Mouse (Mus musculus) forebrain, embryonic 11.5 days (tissue): ENCODE data around the gene Ptges2. TPM values are rescaled to one million over a fixed set of nuclear protein-coding genes. Genes with fewer than 3 reads are reported as not detected.

ENCODE experiments used
- ATAC-seq: fragments of 200-750 bp; cut with Nextera tagmentation; replicated peaks from 2 replicates; pipeline ENCODE4 v1.8.0; 2017; ENCODE audit warnings: moderate TSS enrichment; ENCODE audit not compliant: low FRiP score
- DNase-seq: peaks from one replicate; pipeline ENCODE4 v3.0.0-alpha.2; 2017; ENCODE audit warnings: low spot score
- H3K27ac ChIP-seq: fragments of 300-500 bp; sonication (generic); 2 replicates; pipeline ENCODE4 v1.5.1; 2014; ENCODE audit warnings: low read depth, low read length
- H3K27me3 ChIP-seq: fragments of 300-500 bp; sonication (generic); 2 replicates; pipeline ENCODE4 v1.6.1; 2014; ENCODE audit warnings: mild to moderate bottlenecking, low read length, mixed read lengths; ENCODE audit not compliant: control insufficient read depth, insufficient read depth
- H3K36me3 ChIP-seq: fragments of 300-500 bp; sonication (generic); 2 replicates; pipeline ENCODE4 v1.6.1; 2014; ENCODE audit warnings: mild to moderate bottlenecking, low read length, moderate library complexity, mixed read lengths; ENCODE audit not compliant: control insufficient read depth, insufficient read depth
- H3K4me1 ChIP-seq: fragments of 300-500 bp; sonication (generic); replicated peaks from 2 replicates; pipeline ENCODE4 v1.6.1; 2014; ENCODE audit warnings: low read length, mixed read lengths; ENCODE audit not compliant: control insufficient read depth, insufficient read depth
- H3K4me2 ChIP-seq: fragments of 300-500 bp; sonication (generic); 2 replicates; pipeline ENCODE4 v1.6.1; 2014; ENCODE audit warnings: low read depth, mild to moderate bottlenecking, low read length, moderate library complexity, mixed read lengths; ENCODE audit not compliant: severe bottlenecking
- H3K4me3 ChIP-seq: fragments of 300-500 bp; sonication (generic); 2 replicates; pipeline ENCODE4 v1.5.1; 2014; ENCODE audit warnings: low read depth, low read length
- H3K9ac ChIP-seq: fragments of 300-500 bp; sonication (generic); 2 replicates; pipeline ENCODE4 v1.6.1; 2014; ENCODE audit warnings: low read length
- H3K9me3 ChIP-seq: fragments of 300-500 bp; sonication (generic); 2 replicates; pipeline ENCODE4 v1.6.1; 2016; ENCODE audit warnings: low read length, mixed read lengths; ENCODE audit not compliant: control insufficient read depth
- WGBS: fragments of 180-500 bp; shearing (Covaris S2); extraction: QIAGEN DNeasy Blood & Tissue Kit; methylation state at CpG from one replicate; pipeline ENCODE4 v1.1.7; 2014; 5-methylcytosine and 5-hydroxymethylcytosine counted together
- polyA plus RNA-seq: library from polyadenylated mRNA; unstranded; fragments of >200 nt; fragmentation: Nextera tagmentation; extraction: Ambion mirVana; gene quantifications from 2 replicates; pipeline ENCODE4 v1.2.1, GENCODE M21; 2014

Gene Ptges2
- polyA plus RNA-seq, 1 experiment from 2014 or later = 28.0 TPM

DNA sequence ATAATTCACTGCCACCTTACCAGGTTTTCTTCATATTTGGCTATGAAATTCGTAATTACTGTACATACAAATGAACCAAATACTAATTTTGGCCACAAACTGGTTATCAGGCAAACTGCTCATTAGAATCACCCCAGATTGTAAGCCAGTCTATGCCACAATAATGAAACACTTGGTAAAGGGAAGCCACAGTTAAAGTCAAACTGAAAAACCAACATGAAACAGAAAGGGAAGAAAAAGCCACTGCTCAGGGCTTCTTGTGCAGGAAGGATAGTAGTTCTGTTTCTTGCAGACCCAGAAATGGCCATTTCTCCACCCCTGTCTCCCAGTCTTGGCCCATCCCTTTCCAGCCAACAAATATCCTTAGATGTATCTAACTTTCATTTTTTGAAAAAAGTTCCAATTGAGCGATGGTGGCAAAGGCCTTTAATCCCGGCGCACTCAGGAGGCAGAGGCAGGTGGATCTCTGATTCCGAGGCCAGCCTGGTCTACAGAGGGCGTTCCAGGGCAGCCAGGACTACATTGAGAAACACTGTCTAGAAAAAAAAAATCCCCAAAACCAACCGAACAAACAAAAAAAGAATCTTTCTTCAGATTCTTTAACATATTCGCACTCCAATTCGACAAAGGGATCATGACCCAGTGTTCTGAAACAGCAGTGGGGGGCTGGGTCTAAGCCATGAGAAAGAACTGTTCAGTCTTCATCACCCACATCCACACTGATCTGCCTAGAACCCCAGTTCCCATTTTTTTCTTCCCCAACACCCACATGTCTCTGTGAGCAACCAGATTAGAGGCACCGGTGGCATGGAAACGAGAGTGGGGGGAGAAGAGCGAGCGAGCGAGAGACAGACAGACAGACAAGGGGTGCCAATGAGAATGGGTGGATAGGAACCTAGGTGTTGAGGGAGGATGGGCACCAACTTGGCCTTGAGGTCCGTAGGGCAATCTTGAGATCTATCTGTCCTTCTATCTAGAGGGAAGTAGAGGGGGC, 54.4 kb downstream of the Ptges2 start, which contains the start of gene Naif1:
TSS of gene Naif1 (plus strand) at position 697 of the 994 bp plus-strand sequence.
- peak within 1 kb of the TSS; percentile 82 for H3K9ac ChIP-seq
- H3K4me2 ChIP-seq = peak within 1 kb of the TSS; percentile 86
- no peaks in the 10 kb centered on the region for H3K36me3 ChIP-seq
- no peaks in the 10 kb centered on the region for H3K27me3 ChIP-seq
- peak within 1 kb of the TSS; percentile 77 for H3K4me3 ChIP-seq
- H3K4me1 ChIP-seq = peaks cover 5% of the 10 kb centered on the region; the same call in 1 of the 2 replicates
- H3K9me3 ChIP-seq = no peaks in the 10 kb centered on the region
- DNase-seq (no peak), ATAC-seq (no peak)
- 82% methylated on average over 15 of the region's 15 CpGs for WGBS
- H3K27ac ChIP-seq = peak within 1 kb of the TSS; percentile 96

DNA sequence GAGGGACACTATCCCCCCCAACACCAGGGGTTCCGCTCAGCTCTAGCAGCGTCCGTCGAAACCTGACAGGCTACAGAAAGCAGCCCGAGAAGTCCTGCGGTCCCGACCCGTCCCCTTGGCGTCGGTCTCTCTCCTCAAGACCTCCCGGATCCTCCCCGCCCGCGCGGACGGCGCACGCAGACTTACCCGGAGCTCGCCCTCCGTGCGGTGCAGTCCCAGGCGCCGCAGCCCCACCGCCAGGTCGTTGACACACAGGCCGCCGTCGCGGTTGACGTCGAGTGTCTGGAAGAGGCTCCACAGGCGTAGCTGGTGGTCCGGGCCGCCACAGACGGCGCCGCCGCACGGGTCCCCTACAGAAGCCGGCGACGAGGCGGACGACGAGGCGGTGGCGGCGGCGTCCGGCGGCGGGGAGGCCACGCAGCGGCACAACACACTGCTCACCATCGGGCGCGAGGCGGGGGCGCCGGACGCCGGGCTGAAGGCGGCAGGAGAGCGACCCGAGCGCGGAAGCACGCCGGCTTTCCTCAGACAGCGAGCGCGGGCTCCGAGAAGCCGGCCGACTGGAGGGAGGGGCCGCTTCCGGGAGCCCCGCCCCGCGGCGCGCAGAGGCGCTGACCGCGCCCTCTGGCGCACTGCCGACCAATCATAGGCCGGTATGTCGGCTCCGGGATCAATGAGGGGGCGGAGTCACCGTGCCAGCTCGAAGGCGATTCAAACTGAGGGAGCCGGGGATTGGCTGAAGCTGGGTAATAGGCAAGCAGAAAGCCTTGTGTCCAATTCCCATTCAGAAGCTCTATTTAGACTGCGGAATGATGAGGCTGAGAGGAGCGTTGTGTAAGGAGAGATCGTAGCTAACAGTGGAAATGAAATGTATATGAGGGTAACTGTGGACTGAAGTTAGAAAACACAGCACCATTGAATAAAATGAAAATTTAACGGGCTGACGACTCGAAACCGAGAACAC, 55.5 kb downstream of the Ptges2 start, which contains the start of gene Slc25a25:
TSS of gene Slc25a25 (minus strand) at position 565 of the 964 bp plus-strand sequence.
- H3K9ac ChIP-seq = peak within 1 kb of the TSS; percentile 82
- no peaks in the 10 kb centered on the region for H3K27me3 ChIP-seq
- H3K9me3 ChIP-seq = no peaks in the 10 kb centered on the region
- DNase-seq (peak; percentile 98), ATAC-seq (peak; percentile 94)
- peak within 1 kb of the TSS; percentile 96 for H3K27ac ChIP-seq
- H3K4me3 ChIP-seq = peak within 1 kb of the TSS; percentile 77
- peaks cover 5% of the 10 kb centered on the region; the same call in 1 of the 2 replicates for H3K4me1 ChIP-seq
- WGBS = under 1% methylated on average over 98 of the region's 103 CpGs
- no peaks in the 10 kb centered on the region for H3K36me3 ChIP-seq
- peak within 1 kb of the TSS; percentile 86 for H3K4me2 ChIP-seq

DNA sequence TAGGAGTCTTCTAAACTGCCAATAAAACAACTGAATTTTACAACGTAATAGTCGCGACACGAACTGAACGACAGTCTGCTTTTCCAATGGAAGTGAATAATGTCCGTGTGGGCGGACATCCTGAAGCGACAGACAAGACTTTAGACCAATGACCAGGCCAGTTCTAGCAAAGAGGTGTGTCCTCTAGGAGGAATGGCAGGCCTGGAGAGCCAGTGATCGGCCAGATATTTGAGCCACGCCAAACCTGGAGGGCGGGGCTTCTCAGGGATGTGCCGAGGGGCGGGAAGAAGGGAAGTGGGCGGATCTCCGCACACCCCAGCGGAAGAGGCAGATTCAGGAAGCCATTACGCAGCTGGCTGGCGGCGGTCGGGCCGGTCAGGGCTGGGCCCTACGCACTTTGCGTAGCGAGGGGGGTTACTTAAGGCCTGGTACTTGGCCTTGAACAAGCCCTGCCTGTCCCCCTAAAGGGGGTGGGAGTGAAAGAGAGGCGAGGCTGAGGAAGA, 56.2 kb downstream of the Ptges2 start:
- WGBS = 0% methylated on average over 25 of the region's 25 CpGs
- H3K27ac ChIP-seq = peak overlapping the region; percentile 96
- H3K36me3 ChIP-seq = no peaks in the 10 kb centered on the region
- ATAC-seq (peak; percentile 96), DNase-seq (peak; percentile 99)
- H3K4me1 ChIP-seq = peaks cover 5% of the 10 kb centered on the region; the same call in 1 of the 2 replicates
- peak overlapping the region; percentile 77 for H3K4me3 ChIP-seq
- peak overlapping the region; percentile 86 for H3K4me2 ChIP-seq
- peak overlapping the region; percentile 54 for H3K9ac ChIP-seq
- H3K27me3 ChIP-seq = no peaks in the 10 kb centered on the region
- no peaks in the 10 kb centered on the region for H3K9me3 ChIP-seq

DNA sequence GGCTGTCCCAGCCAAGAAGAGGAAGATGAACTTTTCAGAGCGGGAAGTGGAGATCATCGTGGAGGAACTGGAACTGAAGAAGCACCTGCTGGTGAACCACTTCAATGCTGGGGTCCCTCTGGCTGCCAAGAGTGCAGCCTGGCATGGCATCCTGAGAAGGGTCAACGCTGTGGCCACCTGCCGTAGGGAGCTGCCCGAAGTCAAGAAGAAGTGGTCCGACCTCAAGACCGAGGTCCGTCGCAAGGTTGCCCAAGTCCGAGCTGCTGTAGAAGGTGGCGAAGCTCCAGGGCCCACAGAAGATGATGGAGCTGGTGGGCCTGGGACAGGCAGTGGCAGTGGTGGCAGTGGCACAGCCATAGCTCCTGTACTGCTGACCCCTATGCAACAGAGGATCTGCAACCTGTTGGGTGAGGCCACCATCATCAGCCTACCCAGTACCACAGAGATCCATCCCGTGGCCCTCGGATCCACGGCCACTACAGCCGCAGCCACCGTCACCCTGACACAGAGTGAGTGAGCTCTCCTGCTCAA, 56.8 kb downstream of the Ptges2 start:
- Histone ChIP-seq H3K9ac (peak overlapping the region; percentile 48), H3K27ac (no peak overlapping the region), H3K4me2 (peak overlapping the region; percentile 42), H3K36me3 (no peaks in the 10 kb centered on the region), H3K4me3 (peak overlapping the region; percentile 15; the same call in 1 of the 2 replicates), H3K27me3 (no peaks in the 10 kb centered on the region), H3K9me3 (no peaks in the 10 kb centered on the region), H3K4me1 (peaks cover 5% of the 10 kb centered on the region; the same call in 1 of the 2 replicates)
- ATAC-seq (no peak), DNase-seq (peak; percentile 60)
- WGBS = 95% methylated on average over 16 of the region's 16 CpGs

DNA sequence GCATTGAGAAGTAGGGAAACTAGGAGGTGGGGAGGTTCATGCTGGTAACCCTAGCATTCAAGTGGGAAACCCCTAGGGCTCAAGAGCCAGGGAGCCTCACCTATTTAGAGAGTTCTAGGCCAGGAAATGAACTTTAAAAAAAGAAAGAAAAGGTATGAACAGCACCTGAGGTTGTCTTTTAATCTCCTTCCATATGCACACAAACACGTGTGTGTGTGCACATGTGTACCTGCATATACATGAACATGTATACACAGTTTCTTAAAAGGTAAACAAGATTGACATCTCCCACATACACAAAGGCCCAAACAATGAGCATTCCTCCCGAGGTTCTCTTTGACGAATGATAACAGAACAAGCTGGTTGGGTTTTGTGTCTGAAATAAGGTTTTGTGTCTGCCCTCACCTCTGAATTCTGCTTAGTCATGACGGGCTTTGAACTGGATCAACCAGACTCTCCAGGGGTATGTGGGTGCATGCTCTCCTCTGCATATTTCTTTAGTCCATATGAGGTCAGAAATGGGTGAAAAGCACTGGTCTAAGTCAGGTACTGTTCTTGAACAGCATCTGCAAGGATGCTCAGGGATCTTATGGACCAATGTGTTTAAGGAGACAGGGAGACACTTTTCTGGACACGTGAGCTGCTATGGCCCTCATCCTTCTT, 58.1 kb downstream of the Ptges2 start:
- Histone ChIP-seq H3K4me3 (no peak overlapping the region), H3K27me3 (no peaks in the 10 kb centered on the region), H3K27ac (no peak overlapping the region), H3K4me2 (no peak overlapping the region), H3K9me3 (no peaks in the 10 kb centered on the region), H3K36me3 (no peaks in the 10 kb centered on the region), H3K4me1 (peaks cover 5% of the 10 kb centered on the region; the same call in 1 of the 2 replicates), H3K9ac (no peak overlapping the region)
- DNase-seq (no peak), ATAC-seq (no peak)
- WGBS = 90% methylated on average over 5 of the region's 5 CpGs

DNA sequence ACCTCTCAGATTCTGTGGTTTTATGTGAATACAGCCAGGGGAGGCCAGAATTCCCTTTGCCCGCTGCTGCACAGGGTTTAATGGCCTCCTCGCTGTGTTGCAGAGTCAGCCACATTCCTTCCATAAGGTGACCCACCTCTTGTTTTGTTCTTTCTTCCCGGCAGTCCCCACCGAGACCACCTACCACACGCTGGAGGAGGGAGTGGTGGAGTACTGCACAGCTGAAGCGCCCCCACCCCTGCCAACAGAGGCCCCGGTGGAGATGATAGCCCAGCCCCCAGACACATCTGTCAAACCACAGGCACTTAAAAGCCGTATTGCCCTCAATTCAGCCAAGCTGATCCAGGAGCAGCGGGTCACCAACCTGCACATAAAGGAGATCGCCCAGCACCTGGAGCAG, 58.9 kb downstream of the Ptges2 start:
- Histone ChIP-seq H3K36me3 (no peaks in the 10 kb centered on the region), H3K9ac (no peak overlapping the region), H3K4me2 (no peak overlapping the region), H3K9me3 (no peaks in the 10 kb centered on the region), H3K27ac (no peak overlapping the region), H3K4me3 (no peak overlapping the region), H3K4me1 (peaks cover 5% of the 10 kb centered on the region; the same call in 1 of the 2 replicates), H3K27me3 (no peaks in the 10 kb centered on the region)
- ATAC-seq = no peak
- no peak for DNase-seq
- WGBS = 91% methylated on average over 10 of the region's 10 CpGs

DNA sequence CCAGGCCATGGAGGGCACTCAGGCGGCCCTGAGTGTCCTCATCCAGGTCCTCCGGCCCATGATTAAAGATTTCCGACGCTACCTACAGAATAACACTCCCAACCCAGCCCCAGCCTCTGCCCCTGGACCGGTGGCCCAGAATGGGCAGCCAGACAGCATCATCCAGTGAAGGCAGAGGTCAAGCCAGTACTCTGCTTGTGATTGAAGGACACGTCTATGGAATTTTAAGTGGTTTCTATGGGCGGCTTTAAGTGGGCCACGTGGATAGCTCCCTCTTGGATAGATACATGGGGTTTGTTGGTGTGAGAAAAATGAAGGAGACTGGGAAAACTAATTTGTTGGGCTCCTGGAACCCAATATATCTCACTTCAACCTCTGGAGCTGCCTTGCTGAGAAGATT, 59.4 kb downstream of the Ptges2 start:
- WGBS = 93% methylated on average over 8 of the region's 8 CpGs
- Histone ChIP-seq H3K9ac (no peak overlapping the region), H3K27ac (no peak overlapping the region), H3K4me1 (peaks cover 5% of the 10 kb centered on the region; the same call in 1 of the 2 replicates), H3K27me3 (no peaks in the 10 kb centered on the region), H3K9me3 (no peaks in the 10 kb centered on the region), H3K36me3 (no peaks in the 10 kb centered on the region), H3K4me2 (no peak overlapping the region), H3K4me3 (no peak overlapping the region)
- no peak for ATAC-seq
- no peak for DNase-seq
